Mouse (Mus musculus) small intestine, adult 2 months (tissue): ENCODE measurements at regions not wholly inside any gene's neighbourhood (a gene's known extent, or its start where the extent isn't known, plus 50 kb on each side); places are given as distances from the start of the nearest gene placed in this dataset.

Source experiments
- CTCF ChIP-seq: fragments of 200-500 bp; IDR thresholded peaks from 2 replicates; pipeline ENCODE4 v1.5.1; 2012; ENCODE audit warnings: low read depth, mild to moderate bottlenecking, control low read depth, inconsistent platforms, low read length, moderate library complexity, mixed read lengths; ENCODE audit not compliant: insufficient replicate concordance, insufficient read length; ENCODE audit errors: extremely low read depth
- POLR2A ChIP-seq: fragments of 200-500 bp; IDR thresholded peaks from 2 replicates; pipeline ENCODE4 v1.6.1; 2012; ENCODE audit warnings: low read depth, mild to moderate bottlenecking, control low read depth, inconsistent platforms, low read length, moderate library complexity

- TF ChIP-seq CTCF (no peak), POLR2A (no peak)
Measured at GRCm38 (mm10) chr1:107993013-107993412, 403.2 kb downstream of the Serpinb8 start.
